Mouse (Mus musculus): Measurements from ENCODE around the gene Atp6v1g3.

Atp6v1g3 gene

DNA sequence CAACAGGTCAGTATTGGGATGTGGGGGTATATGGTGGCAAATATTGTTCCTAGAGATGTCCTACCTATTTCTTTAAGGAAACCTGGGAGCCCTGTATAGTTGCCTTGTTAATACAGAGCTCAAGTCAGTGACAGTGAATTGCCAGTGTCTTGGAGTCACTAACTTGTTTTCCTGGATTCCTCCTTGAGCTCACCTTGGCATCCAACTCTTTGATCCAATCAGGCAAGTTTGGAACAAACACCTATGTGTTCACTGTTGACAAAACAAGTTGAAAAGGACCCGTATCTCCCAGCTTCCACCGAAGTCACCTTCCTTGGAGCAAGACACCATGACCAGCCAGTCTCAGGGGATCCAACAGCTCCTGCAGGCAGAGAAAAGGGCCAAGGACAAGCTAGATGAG is at the start of gene Atp6v1g3:
Atp6v1g3 (plus strand) TSS at position 301 of the 400 bp plus-strand sequence.
- no peak for TF ChIP-seq GATA4 (IDR thresholded peaks at IDR 0.05; ENCODE audit: insufficient replicate concordance, low read length)

DNA sequence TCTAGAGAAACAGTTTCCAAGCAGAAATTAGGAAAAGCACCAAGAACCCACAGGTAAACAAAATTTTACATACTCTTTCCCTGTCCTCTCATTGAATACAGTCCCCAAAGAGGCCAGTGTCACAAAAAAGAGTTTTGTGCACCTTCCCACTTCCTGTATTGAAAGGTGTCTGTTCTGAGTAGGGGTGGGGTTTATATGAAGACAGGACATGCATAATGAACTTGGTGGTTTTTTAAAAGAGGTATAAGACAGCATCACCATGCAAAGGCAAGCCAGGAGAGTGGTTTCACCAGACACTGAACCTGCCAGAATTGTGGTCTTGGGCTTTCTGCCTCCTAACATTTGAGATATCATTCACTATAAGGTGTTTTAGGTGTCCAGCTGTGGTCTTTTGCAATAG is 40.5 kb upstream of the Atp6v1g3 start:
- no peak for TF ChIP-seq GATA4 (IDR thresholded peaks at IDR 0.05; ENCODE audit: insufficient replicate concordance, low read length)

- no peak for TF ChIP-seq GATA4 (IDR thresholded peaks at IDR 0.05; ENCODE audit: insufficient replicate concordance, low read length)
Measured at GRCm38 (mm10) chr1:138237252-138237651, 36.3 kb upstream of the Atp6v1g3 start.

- no peak for TF ChIP-seq GATA4 (IDR thresholded peaks at IDR 0.05; ENCODE audit: insufficient replicate concordance, low read length)
Measured at GRCm38 (mm10) chr1:138243947-138244346, 29.6 kb upstream of the Atp6v1g3 start.

DNA sequence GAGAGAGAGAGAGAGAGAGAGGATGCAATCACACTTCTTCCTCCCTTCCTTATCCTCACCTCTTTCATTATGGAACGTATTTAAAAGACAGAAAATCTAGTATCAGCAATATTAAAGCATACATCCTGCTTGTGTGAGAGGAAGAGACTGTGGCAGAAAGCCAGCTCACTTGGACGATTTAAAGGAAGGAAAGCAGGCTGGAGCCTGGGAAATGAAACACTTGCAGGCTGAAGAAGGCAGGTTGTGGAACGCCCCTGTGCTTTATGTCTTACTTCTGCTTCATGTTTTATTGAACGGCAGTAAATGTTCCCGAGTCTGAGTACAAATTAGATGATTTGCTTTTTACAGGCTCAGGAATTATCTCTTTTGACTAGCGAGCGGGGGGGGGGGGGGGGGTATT is 29.1 kb upstream of the Atp6v1g3 start:
- no peak for TF ChIP-seq GATA4 (IDR thresholded peaks at IDR 0.05; ENCODE audit: insufficient replicate concordance, low read length)

- no peak for TF ChIP-seq GATA4 (IDR thresholded peaks at IDR 0.05; ENCODE audit: insufficient replicate concordance, low read length)
Measured at GRCm38 (mm10) chr1:138245103-138245502, 28.4 kb upstream of the Atp6v1g3 start.

DNA sequence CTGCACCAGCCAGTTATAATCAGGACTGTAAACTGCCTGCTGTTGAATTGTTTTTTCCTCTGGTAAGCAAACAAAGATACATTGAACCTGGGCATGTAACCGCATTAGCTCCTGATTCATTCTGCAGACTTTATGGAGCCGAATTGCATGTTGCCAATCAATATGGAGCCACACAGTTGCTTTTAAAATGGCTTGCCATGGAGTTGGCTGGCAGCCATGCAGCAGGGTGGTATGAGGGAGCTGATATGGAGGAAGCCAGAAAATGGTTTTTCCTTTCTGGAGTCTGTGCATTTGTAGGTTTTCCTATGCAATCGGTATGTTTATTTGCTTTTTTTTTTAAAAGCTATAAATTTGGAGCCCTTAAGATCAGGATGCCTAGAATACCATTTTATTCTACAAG is 28.0 kb upstream of the Atp6v1g3 start:
- TF ChIP-seq GATA4 (IDR thresholded peaks at IDR 0.05; ENCODE audit: insufficient replicate concordance, low read length) = no peak

DNA sequence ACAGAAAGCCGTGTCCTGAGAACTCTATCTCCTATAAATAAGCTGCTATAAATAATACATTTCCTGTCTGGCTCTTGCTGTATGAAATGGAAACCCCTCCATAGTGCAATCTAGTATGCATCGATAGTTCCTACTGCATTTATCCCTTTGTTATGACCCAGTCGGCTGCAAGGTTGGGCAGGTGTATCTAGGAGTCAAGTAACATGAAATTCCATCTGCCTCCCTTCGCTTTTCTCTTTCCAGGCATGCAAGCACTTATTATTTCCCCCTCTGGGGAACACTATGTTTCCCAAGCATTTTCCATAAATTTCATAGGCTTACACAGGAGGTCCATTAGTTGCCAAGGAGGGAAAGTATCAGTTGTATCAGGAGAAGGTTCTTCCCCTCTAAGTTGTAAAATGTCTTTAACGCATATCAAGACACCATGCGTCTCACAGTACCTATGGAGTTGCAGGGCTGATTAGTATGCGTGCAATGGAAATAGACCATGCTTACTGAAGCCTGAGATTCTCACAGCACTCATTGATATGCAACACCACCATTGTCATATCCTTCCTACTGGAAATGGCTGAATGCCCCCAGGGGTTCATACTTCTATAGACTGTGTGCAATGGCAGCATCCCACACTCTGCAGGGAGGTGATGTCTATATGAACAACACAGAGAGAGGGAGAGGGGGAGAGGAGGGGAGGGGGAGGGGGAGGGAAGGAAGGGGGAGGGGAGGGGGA is 26.9 kb upstream of the Atp6v1g3 start:
- no peak for TF ChIP-seq GATA4 (IDR thresholded peaks at IDR 0.05; ENCODE audit: insufficient replicate concordance, low read length)

DNA sequence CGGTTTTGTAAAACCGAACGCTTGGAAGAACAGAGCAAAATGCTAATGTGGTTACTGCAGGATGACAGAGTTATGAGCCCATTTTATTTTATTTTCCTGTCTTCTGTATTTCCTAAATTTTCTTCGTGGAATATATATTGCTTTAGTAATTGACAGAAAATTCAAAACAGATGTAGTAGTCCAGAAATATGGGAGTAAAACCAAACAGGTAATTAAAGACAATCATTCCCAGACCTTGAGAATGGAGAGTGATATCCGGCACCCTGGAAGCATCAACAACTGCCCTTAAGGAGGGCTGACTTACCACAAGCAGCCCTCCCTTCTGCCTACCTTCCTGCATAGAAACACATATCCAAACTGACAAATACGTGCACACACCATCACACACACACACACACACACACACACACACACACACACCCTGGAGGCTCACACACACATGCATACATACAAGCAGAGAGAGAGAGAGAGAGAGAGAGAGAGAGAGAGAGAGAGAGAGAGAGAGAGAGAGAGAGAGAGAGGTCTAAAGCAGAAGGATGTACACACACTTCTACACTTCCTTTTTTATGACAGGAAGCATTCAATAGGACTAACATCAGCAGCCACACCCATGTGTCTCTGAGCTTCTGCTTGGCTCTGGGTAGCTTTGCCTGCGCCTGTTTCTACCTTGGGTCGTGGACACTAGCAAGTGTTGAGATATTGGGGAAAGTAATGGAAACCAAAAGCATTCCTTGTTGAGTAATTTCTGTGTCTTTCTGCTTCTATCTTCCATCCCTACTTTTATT is 25.6 kb upstream of the Atp6v1g3 start:
- TF ChIP-seq GATA4 (IDR thresholded peaks at IDR 0.05; ENCODE audit: insufficient replicate concordance, low read length) = no peak

DNA sequence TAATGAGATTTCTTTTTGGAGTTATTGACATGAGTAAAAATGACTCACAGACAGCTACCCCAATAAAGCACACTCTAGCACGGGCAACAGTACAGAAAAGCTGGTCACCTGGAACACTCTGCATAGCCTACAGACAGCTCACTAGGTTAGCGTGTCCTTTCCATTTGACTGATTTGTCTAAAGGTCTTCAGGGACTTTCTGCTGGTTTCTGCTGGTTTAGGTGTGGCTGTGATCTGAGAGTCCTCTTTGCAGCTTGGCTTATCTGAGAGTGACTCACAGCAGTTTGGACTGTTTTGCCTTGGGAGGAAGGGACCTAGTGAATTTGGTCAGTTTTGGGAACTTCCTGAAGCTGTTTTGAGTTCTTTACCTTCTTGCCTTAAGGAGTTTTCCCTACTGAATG is 24.8 kb upstream of the Atp6v1g3 start:
- TF ChIP-seq GATA4 (IDR thresholded peaks at IDR 0.05; ENCODE audit: insufficient replicate concordance, low read length) = no peak

GRCm38 (mm10) chr1:138250951-138251350 is 22.6 kb upstream of the Atp6v1g3 start:
- TF ChIP-seq GATA4 (IDR thresholded peaks at IDR 0.05; ENCODE audit: insufficient replicate concordance, low read length) = no peak

DNA sequence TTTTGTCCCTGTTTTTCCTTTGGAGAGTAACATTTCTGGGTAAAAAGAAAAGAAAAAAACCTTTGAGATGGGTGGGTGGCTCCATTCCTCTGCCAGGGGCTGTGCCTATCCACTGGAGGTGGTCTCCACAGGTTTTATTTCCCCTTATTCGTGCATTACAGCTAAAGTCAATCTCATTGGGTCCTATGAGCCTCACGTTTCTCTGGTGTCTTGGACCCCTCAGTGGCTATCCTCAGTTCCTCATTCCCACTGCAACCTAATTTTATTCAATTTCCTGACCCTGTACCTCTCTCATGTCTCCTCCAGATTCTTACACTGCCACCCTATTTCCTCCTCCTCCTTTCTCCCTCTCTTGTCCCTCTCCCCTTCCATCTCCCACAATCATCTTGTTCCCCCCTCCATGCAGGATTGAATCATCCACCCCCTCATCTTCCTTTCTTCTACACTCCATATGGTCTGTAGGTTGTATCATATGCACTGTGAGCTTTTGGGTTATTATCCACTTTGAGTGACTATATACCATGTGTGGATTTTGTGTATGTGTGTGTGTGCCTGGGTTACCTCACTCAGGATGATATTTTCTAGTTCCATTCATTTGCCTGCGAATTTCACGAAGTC is 17.3 kb upstream of the Atp6v1g3 start:
- TF ChIP-seq GATA4 (IDR thresholded peaks at IDR 0.05; ENCODE audit: insufficient replicate concordance, low read length) = no peak

- no peak for TF ChIP-seq GATA4 (IDR thresholded peaks at IDR 0.05; ENCODE audit: insufficient replicate concordance, low read length)
Measured at GRCm38 (mm10) chr1:138258758-138259157, 14.8 kb upstream of the Atp6v1g3 start.

- TF ChIP-seq GATA4 (IDR thresholded peaks at IDR 0.05; ENCODE audit: insufficient replicate concordance, low read length) = no peak
Measured at GRCm38 (mm10) chr1:138261520-138261919, 12.0 kb upstream of the Atp6v1g3 start.

DNA sequence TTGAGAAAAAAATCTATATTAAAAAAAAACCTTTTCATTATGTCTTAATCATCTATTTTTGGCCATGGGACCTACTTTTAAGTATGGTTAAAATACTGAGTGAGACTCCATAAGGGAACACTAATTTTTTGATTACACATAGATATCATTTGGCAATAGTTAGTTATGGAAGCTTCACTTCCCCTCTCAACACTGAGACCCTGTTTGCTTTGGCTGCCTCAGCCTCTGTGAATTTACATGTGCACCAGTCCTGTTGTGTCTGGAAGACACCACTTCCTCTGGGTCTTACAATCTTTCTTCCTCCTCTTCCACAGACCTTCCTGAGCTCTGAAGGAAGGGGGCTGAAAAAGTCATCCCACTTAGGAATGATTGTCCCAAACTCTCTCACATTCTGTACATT is 11.1 kb upstream of the Atp6v1g3 start:
- TF ChIP-seq GATA4 (IDR thresholded peaks at IDR 0.05; ENCODE audit: insufficient replicate concordance, low read length) = no peak

- TF ChIP-seq GATA4 (IDR thresholded peaks at IDR 0.05; ENCODE audit: insufficient replicate concordance, low read length) = no peak
Measured at GRCm38 (mm10) chr1:138267465-138268055, 6.0 kb upstream of the Atp6v1g3 start.

Data from liver, adult (tissue).